Mouse (Mus musculus): ENCODE measurements around the gene Thegl. TPM values are rescaled to one million over a fixed set of nuclear protein-coding genes. Genes with fewer than 3 reads are reported as not detected.
"Not testable (repeated sequence)": the region's sequence is repeated elsewhere in the genome, so short reads cannot be mapped to it uniquely, and the experiment has no call there.

The Thegl gene
- not detected for total RNA-seq (2021)
- not detected in 2 replicates for polyA plus RNA-seq (2012; rRNA removed)
- long read RNA-seq = 0 reads

- DNase-seq = peak; percentile 90
Observed at GRCm38 (mm10) chr5:77015544-77016482, at the start of gene Thegl. Thegl (plus strand) TSS chr5:77016023.

- no peak for DNase-seq
Observed at GRCm38 (mm10) chr5:76969250-76969649, 46.6 kb upstream of the Thegl start.

DNA sequence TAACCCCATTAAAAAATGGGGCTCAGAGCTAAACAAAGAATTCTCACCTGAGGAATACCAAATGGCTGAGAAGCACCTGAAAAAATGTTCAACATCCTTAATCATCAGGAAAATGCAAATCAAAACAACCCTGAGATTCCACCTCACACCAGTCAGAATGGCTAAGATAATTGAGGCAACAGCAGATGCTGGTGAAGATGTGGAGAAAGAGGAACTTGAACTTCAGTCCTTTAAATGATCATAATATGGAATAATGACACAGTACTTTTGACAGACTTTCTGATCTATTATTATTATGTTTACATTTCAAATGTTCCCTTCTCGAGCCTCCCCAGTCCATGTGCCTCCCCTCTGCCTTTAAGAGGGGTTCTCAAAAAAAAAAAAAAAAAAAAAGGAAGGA, 44.7 kb upstream of the Thegl start:
- DNase-seq = not testable (repeated sequence)

GRCm38 (mm10) chr5:76973488-76973887, 42.3 kb upstream of the Thegl start:
- DNase-seq = no peak

DNA sequence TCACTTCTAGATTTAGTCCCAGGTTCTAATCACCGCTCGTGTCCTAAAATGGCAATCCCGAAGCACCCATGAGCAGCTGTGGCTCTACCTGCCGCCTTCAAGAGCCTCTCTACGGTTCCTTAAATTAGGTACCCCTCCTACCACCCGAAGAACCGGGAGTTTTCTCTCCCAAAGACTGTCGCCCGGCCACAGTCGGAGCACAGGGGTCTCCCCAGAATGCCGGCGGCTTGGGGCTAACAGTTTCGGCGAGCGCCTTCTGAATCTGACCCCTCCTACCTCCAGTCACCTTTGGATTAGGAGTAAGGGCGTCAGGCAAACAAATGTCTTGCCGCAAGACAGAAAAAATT, 41.6 kb upstream of the Thegl start:
- no peak for DNase-seq

- DNase-seq = peak; percentile 87
Observed at GRCm38 (mm10) chr5:76974554-76975285, 41.1 kb upstream of the Thegl start, which contains the start of gene Srp72. Srp72 (plus strand) TSS chr5:76974683.

DNA sequence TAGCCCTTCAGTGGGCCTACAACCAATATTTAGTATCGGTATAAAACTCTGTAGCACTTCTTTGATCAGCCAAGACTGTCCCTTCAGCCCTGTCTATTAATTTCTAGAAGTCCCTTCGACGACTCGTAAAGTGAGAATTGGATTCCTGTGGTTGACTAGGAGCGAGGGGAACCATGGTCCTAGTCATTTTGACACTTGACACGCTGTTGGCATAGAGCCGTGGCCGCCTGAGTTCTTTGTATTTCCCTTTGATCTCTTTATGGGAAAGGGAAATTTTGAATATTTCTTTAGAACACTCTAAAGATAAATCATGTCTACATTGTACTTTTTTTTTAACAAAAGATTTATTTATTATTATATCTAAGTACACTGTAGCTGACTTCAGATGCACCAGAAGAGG, 40.1 kb upstream of the Thegl start:
- no peak for DNase-seq

DNA sequence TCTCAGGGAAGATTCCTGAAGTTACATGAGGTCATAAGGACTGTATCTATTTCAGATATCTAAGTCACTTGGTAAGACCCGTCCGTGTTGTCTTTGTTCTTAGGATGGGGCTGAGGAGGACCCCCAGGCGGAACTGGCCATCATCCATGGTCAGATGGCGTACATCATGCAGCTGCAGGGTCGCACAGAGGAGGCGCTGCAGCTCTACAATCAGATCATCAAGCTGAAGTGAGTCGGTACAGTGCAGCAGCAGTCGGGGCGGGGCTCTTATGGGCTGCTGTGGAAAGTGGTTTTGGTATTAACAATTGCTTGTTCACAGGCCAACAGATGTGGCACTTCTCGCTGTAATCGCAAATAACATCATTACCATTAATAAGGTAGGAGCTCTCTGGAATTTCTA, 31.8 kb upstream of the Thegl start:
- no peak for DNase-seq

DNA sequence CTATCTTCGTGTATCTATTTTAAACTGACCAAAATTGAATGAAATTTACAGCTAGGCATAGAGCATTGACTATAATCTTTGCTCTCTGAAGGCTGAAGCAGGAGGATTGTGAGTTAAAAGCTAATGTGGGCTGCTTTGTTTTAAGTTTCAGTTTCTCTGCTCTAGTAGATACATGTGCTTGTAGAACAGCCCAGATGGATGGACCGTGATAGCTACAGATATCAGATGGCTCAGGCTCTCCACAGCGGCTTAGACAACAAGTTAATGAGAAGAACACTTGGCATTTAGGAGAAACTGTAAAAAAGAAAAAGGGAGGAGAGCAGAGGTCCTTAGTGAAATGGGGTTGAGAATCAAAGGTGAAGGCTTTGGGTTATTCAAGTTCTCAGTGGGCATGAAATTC, 25.0 kb upstream of the Thegl start:
- DNase-seq = no peak

DNA sequence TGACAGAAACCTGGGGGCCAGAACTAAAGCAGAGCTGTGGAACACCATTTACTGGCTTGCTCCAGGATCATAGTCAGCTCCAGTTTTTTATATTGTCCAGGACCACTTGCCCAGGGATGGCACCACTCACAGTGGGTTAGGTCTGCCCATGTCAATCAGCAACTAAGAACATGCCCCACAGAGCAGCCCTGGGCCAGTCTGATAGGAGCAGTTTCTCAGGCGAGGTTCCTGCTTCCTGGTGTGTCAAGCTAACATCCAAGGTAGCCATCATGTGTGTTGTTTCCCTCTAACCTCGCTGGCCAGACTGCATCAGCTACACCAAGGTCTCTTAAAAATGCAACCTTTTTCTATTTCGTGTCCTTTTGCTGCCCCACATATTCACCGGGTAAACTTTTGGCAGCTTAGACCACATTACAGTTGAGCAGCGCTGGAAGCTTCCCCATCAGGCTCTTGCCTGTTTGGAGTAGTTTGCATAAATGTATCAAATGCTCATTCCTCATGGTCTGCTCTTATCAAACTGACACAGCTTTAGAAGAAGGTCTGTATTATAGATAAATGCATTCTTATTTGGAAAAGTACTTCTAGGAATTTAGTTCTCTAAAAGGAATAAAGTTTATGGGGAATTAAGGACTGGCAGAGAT, 22.5 kb upstream of the Thegl start:
- DNase-seq = no peak

- no peak for DNase-seq
Observed at GRCm38 (mm10) chr5:76998416-76998815, 17.4 kb upstream of the Thegl start.

GRCm38 (mm10) chr5:77001192-77001591, 14.6 kb upstream of the Thegl start:
- DNase-seq = no peak

DNA sequence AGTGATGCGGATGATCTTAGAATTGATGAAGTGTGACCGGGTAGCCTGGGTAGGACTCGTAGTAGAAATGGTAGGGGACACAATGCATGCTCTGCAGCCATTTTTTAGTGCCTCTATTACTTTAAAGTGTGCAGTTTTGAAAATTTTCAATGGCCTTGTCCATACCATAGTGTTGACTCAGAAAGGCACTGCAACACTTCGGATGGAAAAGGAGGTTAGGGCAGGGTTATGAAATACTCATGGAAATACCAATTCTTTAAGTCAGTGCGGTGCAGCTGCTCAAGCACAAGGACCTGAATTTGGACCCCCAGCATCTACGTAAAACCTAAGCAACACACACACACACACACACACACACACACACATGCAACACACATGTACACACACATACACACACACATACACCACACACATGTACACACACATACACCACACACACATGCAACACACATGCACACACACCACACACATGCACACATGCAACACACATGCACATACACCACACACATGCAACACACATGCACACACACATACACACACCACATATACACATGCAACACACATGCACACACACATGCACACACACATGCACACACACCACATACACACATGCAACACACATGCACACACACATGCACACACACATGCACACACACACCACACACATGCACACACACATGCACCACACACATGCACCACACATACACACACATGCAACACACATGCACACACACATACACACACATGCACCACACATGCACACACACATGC, 11.6 kb upstream of the Thegl start, which contains the start of gene Arl9:
Gene Arl9 (plus strand): TSS at position 5 of the 771 bp plus-strand sequence.
- peak; percentile 9 for DNase-seq

GRCm38 (mm10) chr5:77010352-77010751, 5.5 kb upstream of the Thegl start:
- no peak for DNase-seq

DNA sequence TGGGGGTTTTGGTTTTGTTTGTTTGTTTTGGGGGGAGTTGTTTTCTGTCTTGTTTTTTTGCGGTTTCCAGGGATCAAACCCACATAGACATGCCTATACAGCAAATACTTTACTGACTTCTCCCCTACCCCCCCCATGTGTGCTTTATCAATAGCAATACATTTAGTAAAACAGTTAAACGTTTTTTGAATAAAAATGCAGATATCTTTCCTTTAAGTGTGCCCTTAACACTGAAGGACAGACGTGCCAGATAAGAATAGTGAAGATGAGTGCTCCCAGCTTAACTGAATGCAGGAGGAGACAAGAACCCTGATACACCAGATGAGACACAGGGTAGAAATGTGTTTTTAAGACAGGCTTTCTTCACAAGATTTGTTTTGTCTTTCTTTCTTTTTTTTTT, 4.7 kb upstream of the Thegl start:
- no peak for DNase-seq

- DNase-seq = no peak
Observed at GRCm38 (mm10) chr5:77013171-77013570, 2.7 kb upstream of the Thegl start.

DNA sequence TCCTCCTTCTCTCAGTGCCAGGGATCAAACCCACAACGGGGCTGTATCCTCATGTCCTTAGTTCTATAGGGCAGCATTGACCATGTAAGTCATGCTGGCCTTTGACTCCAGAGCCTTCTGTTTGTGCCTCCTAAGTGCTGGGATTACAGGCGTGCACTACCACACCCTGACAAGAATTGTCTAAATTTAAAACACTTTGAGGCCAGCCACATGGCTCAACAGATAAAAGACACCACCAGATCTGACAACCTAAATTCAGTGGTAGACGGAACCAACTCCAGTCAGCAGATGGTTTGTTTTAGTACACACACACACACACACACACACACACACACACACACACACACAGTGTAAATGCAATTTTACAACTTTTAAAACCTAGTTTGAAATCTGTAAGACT, 12.2 kb downstream of the Thegl start:
- DNase-seq = no peak

- peak; percentile 50 for DNase-seq
Observed at GRCm38 (mm10) chr5:77029735-77030134, 13.9 kb downstream of the Thegl start.

DNA sequence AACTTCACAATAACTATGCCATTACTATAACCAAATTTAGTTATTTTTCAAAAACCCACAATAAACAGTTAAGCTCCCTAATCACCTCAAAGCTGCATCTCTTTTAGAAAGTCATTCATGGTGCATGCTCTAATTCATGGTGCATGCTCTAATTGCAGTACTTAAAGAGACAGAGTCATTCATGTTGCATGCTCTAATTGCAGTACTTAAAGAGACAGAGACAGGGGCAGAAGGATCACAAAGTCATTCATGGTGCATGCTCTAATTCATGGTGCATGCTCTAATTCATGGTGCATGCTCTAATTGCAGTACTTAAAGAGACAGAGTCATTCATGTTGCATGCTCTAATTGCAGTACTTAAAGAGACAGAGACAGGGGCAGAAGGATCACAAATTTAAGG, 19.3 kb downstream of the Thegl start:
- not testable (repeated sequence) for DNase-seq

DNA sequence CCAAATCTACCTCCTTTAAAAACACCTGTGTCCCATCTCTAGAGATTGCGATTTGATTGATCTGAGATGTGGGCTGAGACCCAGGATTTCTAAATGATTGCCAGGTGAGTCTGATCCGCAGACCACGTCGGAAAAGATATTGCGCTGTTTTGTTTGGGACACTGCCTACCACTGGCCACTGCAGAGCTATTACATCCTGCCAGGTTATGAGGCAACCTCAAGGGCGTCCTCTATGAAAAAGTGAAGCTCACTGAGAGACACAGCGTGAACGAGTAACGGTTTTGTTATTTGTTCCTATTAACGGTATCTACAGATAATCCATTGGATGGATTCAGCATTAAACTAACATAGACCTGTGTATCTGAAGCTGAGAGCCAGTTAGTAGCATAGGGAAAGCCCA, 22.6 kb downstream of the Thegl start:
- DNase-seq = no peak

DNA sequence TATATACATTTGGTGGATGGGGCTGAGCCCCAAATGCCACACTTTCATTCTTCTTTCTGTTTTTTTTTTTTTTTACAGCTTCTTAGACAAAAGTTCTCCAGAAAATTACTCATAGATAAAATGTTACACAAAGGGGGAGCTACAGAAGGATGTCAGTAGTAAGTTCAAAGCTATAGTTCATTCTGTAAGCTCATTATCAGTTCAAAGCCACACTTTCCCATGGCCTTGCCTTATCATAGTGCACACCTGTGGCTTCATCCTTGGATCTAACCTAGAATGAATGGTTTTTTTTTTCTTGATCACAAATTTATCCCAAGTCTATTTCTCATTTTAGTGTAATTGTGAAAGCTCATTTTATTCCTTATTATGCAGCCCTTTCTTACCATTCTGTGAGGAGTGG, 23.6 kb downstream of the Thegl start:
- no peak for DNase-seq

GRCm38 (mm10) chr5:77044362-77044761, 28.5 kb downstream of the Thegl start:
- no peak for DNase-seq

Data from adrenal gland, adult 2 months (tissue).